Mouse (Mus musculus) splenic B cell, adult 2 months (primary cell): ENCODE results near the gene Prss23.
A peak's percentile ranks its signal among the peaks of the same experiment; 100 is the strongest.

Experiments
- DNase-seq: peaks from one replicate; pipeline ENCODE4 v3.0.0-alpha.2; 2011; ENCODE audit warnings: low read depth, low spot score
- H3K27me3 ChIP-seq: 2 replicates; pipeline ENCODE4 v1.6.1; 2012; ENCODE audit warnings: mild to moderate bottlenecking, low read length, moderate library complexity, mixed read lengths; ENCODE audit not compliant: control insufficient read depth, poor library complexity, insufficient read depth, severe bottlenecking
- H3K36me3 ChIP-seq: 2 replicates; pipeline ENCODE4 v1.6.1; 2012; ENCODE audit warnings: mild to moderate bottlenecking, low read length, moderate library complexity, mixed read lengths; ENCODE audit not compliant: control insufficient read depth, poor library complexity, insufficient read depth, severe bottlenecking

The Prss23 gene

DNA sequence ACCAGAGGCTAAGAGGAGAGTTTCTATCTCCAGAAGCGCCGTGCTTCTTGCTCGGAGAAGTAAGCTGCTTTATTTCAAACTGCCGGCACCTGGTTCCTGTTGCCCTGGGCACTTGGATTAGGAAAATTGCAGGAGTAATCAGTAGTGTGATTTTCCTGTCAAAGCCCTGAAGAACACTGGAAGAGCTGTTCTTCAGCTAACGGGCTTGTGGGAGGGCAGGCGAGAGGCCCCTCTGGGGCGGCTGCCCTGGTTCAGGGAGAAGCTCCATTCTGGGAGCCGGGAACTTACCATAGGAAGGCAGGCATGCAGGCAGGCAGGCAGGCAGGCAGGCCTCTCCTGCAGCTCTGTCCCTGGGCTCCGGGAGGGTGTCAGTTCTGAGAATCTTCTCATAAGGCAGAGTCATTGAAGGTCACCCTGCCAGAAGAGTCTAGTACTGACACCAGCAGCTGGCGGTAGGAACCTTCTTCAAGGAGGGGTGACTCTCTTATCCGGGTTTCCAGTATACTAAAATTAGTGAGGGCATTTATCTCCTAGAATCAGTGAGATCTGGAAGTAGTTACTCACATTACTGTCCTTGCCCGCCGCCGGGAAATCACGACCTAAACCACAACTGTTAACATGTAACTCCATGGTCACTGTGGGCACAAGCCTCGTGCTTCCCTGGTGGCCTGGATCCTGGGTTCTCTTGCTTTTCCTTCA lies at the start of gene Prss23:
Gene Prss23 (minus strand): TSS at position 457 of the 699 bp plus-strand sequence.
- DNase-seq: no peak
- Histone ChIP-seq H3K36me3 (no peaks in the 10 kb centered on the region), H3K27me3 (no peaks in the 10 kb centered on the region)

DNA sequence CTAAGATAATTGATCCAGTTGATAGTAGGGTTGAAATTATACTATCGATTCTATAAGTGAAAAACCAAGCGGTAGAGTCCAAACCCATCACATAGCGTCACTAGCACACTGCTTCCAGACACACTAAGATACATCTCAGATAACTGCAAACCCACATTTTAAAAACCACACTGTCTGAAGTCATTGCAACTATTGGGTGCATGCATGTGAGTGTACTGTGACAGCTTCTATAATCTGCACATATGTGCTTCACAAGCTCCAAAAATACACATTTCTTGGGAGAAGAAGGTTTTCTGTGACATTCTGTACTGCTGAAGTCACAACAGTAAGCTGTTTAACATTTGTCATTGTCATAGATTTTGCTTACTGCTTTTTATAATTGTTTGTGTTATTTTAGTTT lies 49.1 kb upstream of the Prss23 start:
- DNase-seq: no peak
- Histone ChIP-seq H3K36me3 (no peaks in the 10 kb centered on the region), H3K27me3 (no peaks in the 10 kb centered on the region)

DNA sequence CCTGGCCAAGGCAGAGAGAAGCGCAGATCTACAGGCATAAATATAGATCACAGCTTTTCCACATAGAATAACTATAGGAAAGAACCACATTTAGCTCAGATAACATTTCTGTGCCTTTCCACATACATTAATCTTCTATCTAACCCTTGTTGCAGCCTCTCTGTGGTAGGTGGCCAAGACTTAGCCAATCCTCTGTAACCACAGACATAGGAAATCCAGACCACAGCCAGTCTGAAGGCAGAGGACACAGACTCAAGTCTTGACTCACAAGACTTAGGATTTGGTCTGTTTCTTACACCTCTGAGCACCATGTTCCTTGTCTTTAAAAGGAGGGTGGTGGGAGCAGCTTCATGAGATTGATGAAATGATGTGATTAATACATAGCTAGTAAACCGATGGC lies 37.6 kb upstream of the Prss23 start:
- DNase-seq: no peak
- H3K27me3 ChIP-seq: no peaks in the 10 kb centered on the region
- H3K36me3 ChIP-seq: no peaks in the 10 kb centered on the region

DNA sequence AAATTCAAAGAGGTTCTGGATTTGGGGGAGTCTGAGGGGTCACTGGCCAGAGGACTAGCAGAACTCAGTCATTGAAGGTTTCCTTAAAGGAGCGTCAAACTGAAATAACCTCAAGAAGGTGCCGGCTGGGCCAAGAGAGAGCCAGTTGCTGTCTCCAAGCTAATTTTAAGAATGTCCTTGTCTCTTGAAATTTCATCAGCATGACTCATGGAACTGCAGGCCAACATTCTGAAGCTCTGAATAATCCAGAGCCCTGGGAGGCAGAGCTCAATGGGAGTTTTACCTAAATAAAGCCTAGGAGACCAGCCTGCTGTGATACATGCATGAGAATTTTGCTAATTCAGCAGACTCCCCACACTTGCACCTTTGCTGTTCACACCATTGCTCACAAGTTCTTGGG lies 36.5 kb upstream of the Prss23 start:
- no peaks in the 10 kb centered on the region for H3K36me3 ChIP-seq
- H3K27me3 ChIP-seq: no peaks in the 10 kb centered on the region
- no peak for DNase-seq

DNA sequence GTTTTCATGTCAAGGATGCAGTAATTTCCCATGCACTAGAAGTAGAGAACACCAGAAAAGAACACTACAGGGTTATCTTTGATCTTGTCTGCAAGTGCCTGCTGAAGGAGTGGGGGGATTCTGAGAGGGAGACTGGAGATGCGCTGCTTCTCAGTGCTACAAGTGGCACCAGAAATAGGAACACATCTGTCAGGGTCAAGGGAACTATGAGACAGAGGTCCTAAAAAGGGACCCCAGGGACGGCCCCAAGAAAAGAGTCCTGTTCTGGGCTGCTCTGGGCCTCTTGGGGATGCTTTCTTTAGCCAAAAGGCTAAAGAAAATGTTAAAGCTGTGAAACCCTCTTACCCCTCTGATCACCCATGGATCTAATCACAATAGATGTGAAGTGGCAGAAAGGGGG lies 35.2 kb upstream of the Prss23 start:
- no peak for DNase-seq

DNA sequence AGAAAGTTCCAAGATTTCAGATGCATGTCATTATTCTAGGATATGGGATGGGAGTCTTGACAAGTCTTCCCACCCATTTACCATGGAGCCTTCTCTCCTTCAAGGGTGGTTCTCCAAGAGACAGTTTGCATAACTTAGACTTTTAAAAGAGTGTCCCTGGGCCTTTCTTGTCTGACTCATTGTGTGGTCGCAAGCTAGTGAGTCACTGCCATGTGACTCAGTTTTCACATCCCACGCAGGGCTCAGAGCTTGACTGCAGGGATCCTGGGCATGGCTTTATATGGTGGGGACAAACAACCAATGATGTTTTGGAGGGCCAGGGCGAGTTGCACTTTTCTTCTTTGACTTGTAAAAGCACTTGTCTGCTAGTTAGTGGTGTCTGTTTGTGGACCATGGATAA lies 34.0 kb upstream of the Prss23 start:
- H3K36me3 ChIP-seq: no peaks in the 10 kb centered on the region
- H3K27me3 ChIP-seq: no peaks in the 10 kb centered on the region
- DNase-seq: peak; percentile 4

More for the DNA sequence above, 35.2 kb upstream of the Prss23 start:
- Histone ChIP-seq H3K27me3 (no peaks in the 10 kb centered on the region), H3K36me3 (no peaks in the 10 kb centered on the region)

DNA sequence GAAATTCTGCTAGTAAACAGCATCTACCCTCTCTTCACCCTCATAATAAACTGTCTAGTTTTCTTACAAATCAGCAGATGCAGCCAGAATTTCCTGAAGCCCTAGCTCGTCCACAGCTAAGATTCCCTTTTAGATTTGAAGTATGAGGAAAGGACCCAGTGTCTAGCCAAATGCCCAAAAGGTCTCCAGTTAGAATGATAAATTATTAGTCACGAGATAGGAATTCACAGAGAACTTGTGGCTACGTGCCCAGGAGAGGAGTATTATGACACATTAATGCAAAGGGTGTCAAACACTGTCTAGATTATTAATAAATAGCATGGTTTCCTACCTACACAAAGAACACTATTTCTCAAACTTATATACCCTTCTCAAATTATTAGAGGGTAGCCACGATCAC lies 32.6 kb upstream of the Prss23 start:
- no peak for DNase-seq
- no peaks in the 10 kb centered on the region for H3K27me3 ChIP-seq
- H3K36me3 ChIP-seq: no peaks in the 10 kb centered on the region

DNA sequence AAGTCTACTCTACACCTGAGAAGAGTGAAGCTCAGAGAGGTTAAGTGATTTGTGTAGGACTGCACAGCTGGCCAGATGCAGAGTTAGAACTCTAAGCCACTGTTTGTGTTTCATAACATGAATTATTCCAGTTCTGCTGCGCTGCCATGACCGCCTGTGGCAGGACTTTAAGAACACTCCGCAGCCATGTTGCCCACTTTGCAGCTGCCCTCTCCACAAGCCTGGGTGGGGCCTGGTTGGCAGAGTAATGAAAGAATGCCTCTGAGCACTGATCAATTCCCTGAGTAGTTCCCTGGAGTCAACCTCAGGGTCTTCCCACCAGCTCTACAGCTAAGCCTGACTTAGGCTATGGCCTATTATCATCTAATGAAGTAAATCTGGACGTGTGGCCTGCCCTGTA lies 32.1 kb upstream of the Prss23 start:
- Histone ChIP-seq H3K27me3 (no peaks in the 10 kb centered on the region), H3K36me3 (no peaks in the 10 kb centered on the region)
- DNase-seq: no peak

DNA sequence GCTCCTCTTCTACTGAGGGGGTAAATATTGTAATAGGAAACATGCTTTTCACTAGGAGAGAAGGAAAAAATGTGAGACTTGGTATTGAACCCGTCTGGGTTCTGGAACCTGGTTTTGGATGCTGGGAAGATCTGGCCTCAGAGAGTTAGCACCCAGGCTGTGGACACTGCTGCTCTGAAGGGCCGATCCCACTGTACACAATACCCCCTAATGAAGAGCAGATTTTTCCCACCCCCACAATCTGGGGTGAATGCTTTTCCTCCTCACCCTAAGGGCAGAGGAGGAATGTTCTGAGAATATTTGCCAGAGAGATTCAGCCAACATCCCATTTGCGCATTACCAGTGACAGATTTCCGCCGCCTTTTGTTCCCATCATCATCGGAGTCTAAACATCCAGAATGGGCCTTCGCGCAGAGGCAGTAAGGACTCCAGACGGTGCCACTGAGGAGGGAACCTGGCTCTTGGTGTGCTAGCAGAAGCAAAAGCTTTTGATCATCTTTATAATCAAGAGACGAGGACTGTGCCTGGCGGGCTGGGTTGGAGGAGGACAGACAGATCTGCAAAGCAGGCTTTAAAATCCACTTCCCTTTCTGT lies 31.6 kb upstream of the Prss23 start:
- H3K36me3 ChIP-seq: no peaks in the 10 kb centered on the region
- no peaks in the 10 kb centered on the region for H3K27me3 ChIP-seq
- DNase-seq: no peak

DNA sequence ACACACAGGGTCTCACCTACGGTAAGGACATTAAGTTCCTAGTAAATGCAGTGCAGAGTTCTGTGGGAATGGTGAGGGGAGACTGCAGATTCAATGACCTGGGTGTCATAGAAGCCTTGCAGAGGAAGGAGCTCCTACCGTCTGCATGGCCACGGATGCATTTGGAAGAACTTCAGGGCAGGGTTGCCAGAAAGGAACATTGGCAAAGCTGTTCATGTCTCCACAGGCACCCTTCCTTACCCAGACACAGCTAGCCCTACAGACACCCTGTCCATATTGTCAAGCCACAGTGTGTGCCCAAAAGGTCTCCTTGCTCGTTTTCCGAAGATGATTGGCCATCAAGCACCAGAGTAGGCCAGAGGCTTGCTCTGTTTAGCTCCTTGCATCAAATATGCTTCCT lies 30.1 kb upstream of the Prss23 start:
- Histone ChIP-seq H3K36me3 (no peaks in the 10 kb centered on the region), H3K27me3 (no peaks in the 10 kb centered on the region)
- no peak for DNase-seq

DNA sequence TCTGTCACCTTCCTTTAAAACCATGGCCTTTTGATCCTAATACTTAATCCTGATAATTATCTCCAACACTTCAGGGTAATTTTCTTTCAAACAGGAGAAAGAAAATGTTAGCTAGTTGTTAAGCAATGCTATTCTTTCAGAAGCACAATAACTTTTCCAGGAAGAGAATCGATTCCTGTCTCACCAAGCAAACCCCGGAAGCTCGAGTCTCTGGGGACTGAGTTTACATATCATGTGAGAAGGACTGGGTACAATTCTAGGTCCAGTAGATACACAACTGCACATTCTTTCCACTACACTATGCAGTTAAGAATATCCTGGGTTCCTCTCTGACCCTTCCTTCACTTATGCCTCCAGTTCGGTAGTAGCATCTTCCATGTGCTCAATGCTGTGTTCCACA lies 29.7 kb upstream of the Prss23 start:
- peak; percentile 36 for DNase-seq
- no peaks in the 10 kb centered on the region for H3K36me3 ChIP-seq
- H3K27me3 ChIP-seq: no peaks in the 10 kb centered on the region

DNA sequence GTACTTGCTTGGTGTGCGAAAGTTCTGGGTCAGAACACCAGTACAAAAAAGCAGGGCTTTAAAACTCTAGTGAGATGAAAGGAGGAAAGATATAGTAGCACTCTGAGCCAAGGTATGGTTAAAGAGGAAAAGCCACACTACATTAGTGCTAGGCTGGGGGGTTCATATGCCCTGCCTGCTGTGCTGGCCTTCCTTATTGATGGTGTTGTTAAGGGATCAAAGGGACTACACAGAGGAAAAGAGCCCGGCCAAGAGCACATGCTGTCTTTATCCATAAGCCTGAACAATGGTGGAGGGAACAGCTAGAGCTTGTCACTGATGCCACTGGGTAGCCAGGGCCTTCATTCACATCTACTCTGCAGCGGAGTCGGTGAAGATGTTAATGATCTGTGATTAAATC lies 28.2 kb upstream of the Prss23 start:
- H3K36me3 ChIP-seq: no peaks in the 10 kb centered on the region
- no peaks in the 10 kb centered on the region for H3K27me3 ChIP-seq
- no peak for DNase-seq

DNA sequence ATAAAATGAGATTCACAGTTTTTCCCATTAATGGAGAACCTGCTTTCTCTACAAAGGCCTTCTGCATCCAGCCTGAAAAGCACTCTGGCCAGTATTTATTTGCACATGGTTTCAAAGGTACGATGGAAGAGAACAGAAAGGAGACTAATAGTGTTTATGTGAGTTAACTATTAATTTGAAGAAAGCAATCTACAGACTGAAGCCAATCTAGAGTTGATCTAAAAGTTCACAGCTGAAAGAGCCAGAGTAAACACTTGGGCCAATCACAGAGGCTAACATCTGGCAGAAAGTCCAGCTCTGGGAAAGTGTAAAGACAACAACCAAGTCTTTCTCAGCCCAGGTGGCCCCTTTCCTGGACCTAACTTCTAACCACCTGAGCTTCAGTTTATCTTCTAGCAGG lies 27.1 kb upstream of the Prss23 start:
- DNase-seq: no peak
- Histone ChIP-seq H3K36me3 (no peaks in the 10 kb centered on the region), H3K27me3 (no peaks in the 10 kb centered on the region)

DNA sequence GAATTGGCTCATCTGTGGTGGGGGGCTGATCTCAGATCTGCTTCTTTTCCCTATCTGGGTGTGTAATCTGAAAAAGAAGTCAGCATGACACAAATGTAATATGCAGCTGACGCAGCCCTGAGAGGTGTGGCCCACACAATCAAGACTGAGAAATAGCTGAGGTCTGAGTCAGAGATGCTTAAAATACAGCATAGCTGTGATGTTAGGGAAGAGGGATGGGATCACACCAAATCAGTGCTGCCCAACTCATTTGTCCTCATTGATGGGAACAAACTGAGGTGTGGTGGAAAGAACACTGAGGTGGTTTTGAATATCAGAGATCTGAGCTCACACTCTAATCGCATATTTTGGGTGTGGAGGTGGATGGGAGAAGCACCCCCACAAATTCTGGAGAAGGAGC lies 14.0 kb upstream of the Prss23 start:
- DNase-seq: no peak
- no peaks in the 10 kb centered on the region for H3K36me3 ChIP-seq
- H3K27me3 ChIP-seq: no peaks in the 10 kb centered on the region

DNA sequence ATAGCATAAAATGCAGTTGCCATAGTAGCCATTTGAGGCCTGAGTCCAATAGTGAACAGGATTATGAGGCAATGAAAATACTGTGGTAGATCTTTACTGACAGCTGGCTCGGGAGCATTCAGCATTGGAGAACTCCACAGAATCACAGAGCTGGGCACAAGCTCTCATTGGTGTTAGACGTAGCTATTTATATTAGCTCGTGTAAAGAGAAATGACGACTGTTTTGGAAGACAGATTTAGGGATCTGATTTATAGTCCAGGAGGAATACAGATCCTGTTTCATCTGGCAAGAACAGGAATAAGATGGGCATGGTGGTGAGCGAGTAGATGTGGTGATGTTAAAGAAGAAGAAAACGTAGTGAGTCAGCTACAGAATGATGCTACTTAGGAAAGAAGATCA lies 12.4 kb upstream of the Prss23 start:
- DNase-seq: no peak
- H3K36me3 ChIP-seq: no peaks in the 10 kb centered on the region
- H3K27me3 ChIP-seq: no peaks in the 10 kb centered on the region

DNA sequence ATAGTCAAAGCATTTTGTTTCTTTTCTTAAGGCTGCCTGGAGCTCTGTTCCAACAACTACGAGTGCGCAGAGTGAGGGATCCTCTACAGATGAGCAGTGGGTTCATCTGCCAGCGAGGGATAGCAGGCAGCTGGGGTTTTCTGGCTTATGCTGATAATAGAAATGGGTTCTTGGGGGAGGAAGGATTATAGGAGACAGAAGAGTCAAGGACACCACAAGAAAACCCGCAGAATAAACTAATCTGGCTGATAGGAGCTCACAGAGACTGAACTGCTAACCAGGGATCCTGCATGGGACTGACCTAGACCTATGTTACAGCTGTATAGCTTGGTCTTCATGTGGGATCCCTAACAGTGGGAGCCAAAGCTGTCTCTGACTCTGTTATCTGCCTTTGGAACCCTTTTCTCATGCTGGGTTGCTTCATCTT lies 456 bp upstream of the Prss23 start:
- H3K27me3 ChIP-seq: no peaks in the 10 kb centered on the region
- no peak for DNase-seq
- no peaks in the 10 kb centered on the region for H3K36me3 ChIP-seq
